Mouse (Mus musculus) small intestine, adult 2 months (tissue): Measurements from ENCODE around the gene Huwe1. TPM values are rescaled to one million over a fixed set of nuclear protein-coding genes. Genes with fewer than 3 reads are reported as not detected.

Experiments used
- H3K27ac ChIP-seq: fragments of 200-500 bp; 2 replicates; pipeline ENCODE4 v1.5.1; 2012; ENCODE audit warnings: low read depth, low read length, control low read depth, inconsistent platforms; ENCODE audit not compliant: insufficient read depth
- H3K27me3 ChIP-seq: fragments of 200-500 bp; 2 replicates; pipeline ENCODE4 v1.6.1; 2012; ENCODE audit warnings: mild to moderate bottlenecking, moderate library complexity, low read length, inconsistent platforms; ENCODE audit not compliant: control insufficient read depth, insufficient read depth
- H3K36me3 ChIP-seq: fragments of 200-500 bp; 2 replicates; pipeline ENCODE4 v1.6.1; 2012; ENCODE audit warnings: mild to moderate bottlenecking, low read length, control low read depth, inconsistent platforms; ENCODE audit not compliant: control insufficient read depth, insufficient read depth
- H3K4me1 ChIP-seq: fragments of 200-500 bp; 2 replicates; pipeline ENCODE4 v1.6.1; 2012; ENCODE audit warnings: low read length, inconsistent platforms, mixed read lengths; ENCODE audit not compliant: control insufficient read depth, insufficient read depth, insufficient read length
- H3K4me3 ChIP-seq: fragments of 200-500 bp; 2 replicates; pipeline ENCODE4 v1.5.1; 2012; ENCODE audit warnings: low read depth, mild to moderate bottlenecking, control low read depth, inconsistent platforms, low read length, moderate library complexity
- CTCF ChIP-seq: fragments of 200-500 bp; IDR thresholded peaks from 2 replicates; pipeline ENCODE4 v1.5.1; 2012; ENCODE audit warnings: low read depth, mild to moderate bottlenecking, control low read depth, inconsistent platforms, low read length, moderate library complexity, mixed read lengths; ENCODE audit not compliant: insufficient replicate concordance, insufficient read length; ENCODE audit errors: extremely low read depth
- WGBS: fragments of 180-500 bp; shearing (Covaris S2); methylation state at CpG from one replicate; pipeline ENCODE4 v1.1.7; 2018; 5-methylcytosine and 5-hydroxymethylcytosine counted together
- polyA plus RNA-seq: library from polyadenylated mRNA; depleted of rRNA; stranded (reverse); fragments of >200 nt; gene quantifications from 2 replicates; pipeline ENCODE4 v1.2.3, GENCODE M21; 2012; rRNA removed

The Huwe1 gene
- polyA plus RNA-seq, 1 experiment, result 36.2 TPM

GRCm38 (mm10) chrX:151951181-151951580 lies 150.6 kb downstream of the Huwe1 start:
- Histone ChIP-seq H3K36me3 (no peaks in the 10 kb centered on the region), H3K4me3 (no peak overlapping the region), H3K4me1 (no peaks in the 10 kb centered on the region), H3K27me3 (no peaks in the 10 kb centered on the region), H3K27ac (no peak overlapping the region)
- 49% methylated on average over 3 of the region's 3 CpGs for WGBS
- no peak for TF ChIP-seq CTCF

Other genes with a start within 250 kb of the Huwe1 start
- 30.7 and 33.8 TPM in 2 replicates for gene Hsd17b10, start 201.0 kb downstream of the Huwe1 start, polyA plus RNA-seq
- 0.33 and 0.67 TPM in 2 replicates for gene Ribc1, start 215.5 kb downstream of the Huwe1 start, polyA plus RNA-seq
- 4.5 and 10.4 TPM in 2 replicates for gene Smc1a, start 215.6 kb downstream of the Huwe1 start, polyA plus RNA-seq